Mouse (Mus musculus): ENCODE results near the gene Sdc4. TPM values are rescaled to one million over a fixed set of nuclear protein-coding genes. Genes with fewer than 3 reads are reported as not detected.
A peak's percentile ranks its signal among the peaks of the same experiment; 100 is the strongest.

The Sdc4 gene
- polyA plus RNA-seq, 1 experiment from 2014 or later: 120 TPM

DNA sequence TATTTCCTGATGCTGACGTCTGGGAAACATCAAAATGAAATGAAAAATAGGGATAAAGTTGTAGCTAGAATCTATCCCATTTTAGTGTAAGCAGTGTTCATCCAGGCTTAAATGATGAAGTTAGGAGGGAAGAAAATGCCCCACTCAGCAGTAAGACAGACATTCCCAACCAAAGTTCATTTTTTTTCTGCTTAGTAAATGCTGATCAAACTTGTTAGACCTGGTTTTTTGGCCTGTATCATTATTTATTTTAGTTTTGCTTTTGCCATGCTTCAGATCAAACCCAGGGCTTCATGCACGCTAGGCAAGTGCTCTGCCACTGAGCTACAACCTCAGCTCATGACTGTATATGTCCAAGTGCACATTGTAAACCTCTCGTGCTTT lies 2.4 kb upstream of the Sdc4 start:
- H3K4me1 ChIP-seq (replicated peaks): peaks cover 6% of the 10 kb centered on the region
- ATAC-seq: no peak
- H3K9me3 ChIP-seq: no peaks in the 10 kb centered on the region
- 76% methylated on average over 3 of the region's 3 CpGs for WGBS
- no peak overlapping the region for H3K4me2 ChIP-seq (replicated peaks)
- H3K36me3 ChIP-seq: no peaks in the 10 kb centered on the region
- no peak overlapping the region for H3K9ac ChIP-seq
- H3K27ac ChIP-seq: no peak overlapping the region
- no peak overlapping the region for H3K4me3 ChIP-seq (replicated peaks)
- no peaks in the 10 kb centered on the region for H3K27me3 ChIP-seq (replicated peaks)

DNA sequence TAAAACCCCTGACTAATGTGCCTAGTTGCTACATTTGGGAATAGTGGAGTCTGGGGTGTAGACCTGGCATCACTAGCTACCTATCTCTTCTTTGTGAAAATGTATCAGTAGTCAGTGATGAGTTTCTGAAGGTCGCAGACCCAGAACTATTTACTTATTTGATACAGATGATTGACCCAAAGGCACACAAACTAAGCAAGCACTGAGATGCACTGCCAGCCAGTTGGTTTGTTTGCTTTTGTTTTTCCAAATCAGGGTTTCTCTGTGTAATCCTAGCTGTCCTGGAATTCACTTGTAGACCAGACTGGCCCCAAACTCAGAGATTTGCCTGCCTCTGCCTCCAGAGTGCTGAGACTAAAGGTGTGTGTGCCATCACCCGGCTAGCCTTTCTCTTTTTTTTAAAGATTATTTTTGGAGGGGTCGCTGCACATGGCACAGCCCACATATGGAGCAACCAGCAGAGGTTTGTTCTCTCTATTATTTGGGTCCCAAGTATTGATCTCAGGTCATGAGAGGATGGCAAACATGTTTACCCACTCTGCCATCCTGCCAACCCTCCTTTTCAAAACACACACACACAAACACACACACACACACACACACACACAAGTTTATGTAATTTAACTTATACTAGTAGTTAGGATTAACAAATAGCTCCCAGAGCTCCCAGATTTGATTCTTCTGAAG lies 1.9 kb upstream of the Sdc4 start:
- ATAC-seq: no peak
- WGBS: 83% methylated on average over 3 of the region's 3 CpGs
- H3K36me3 ChIP-seq: no peaks in the 10 kb centered on the region

DNA sequence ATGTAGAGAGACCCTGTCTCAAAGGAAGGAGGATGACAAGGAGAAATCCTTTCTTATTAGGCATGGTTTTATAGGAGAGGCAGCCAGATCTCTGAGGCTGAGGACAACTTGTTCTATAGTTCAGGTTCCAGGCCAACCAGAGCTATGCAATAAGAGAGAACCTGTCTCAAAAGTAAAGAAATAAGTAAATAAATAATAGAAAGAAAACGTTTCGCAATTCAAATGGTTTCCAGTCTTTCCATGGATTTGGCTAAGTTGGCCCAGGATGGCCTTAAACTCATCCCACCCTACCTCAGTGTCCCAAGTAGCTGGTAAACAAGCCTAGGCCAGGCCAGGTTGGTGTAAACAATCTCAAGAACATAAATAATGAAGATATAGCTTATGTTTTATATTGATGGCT lies 1.0 kb upstream of the Sdc4 start:
- 64% methylated on average over 2 of the region's 2 CpGs for WGBS
- Histone ChIP-seq H3K4me1 (replicated peaks) (peaks cover 16% of the 10 kb centered on the region), H3K36me3 (no peaks in the 10 kb centered on the region), H3K4me2 (replicated peaks) (no peak overlapping the region), H3K4me3 (replicated peaks) (no peak overlapping the region), H3K9me3 (no peaks in the 10 kb centered on the region), H3K27ac (no peak overlapping the region), H3K9ac (no peak overlapping the region), H3K27me3 (replicated peaks) (no peaks in the 10 kb centered on the region)
- no peak for ATAC-seq

More for the DNA sequence above, 1.9 kb upstream of the Sdc4 start:
- peaks cover 10% of the 10 kb centered on the region for H3K4me1 ChIP-seq (replicated peaks)
- H3K4me3 ChIP-seq (replicated peaks): no peak overlapping the region
- no peaks in the 10 kb centered on the region for H3K9me3 ChIP-seq
- no peak overlapping the region for H3K9ac ChIP-seq
- no peak overlapping the region for H3K27ac ChIP-seq
- no peak overlapping the region for H3K4me2 ChIP-seq (replicated peaks)
- no peaks in the 10 kb centered on the region for H3K27me3 ChIP-seq (replicated peaks)

DNA sequence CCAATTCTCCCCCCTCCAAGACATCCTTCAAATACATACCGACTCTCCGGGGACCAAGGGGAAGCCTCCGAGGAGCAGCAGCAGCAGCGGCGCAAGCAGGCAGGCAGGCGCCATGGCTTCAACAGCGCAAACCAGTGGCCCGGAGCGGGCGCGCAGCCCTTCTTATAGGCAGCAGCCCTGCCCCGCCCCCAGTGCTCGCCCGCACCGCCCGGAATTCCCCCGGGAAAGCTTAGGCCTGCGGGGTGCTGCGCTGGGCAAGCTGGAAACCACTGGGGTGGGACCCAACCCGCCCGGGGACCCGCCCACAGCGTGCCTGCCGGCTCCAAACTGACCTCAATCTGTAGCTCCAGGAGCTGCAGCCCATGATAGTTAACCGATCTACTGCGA lies 643 bp downstream of the Sdc4 start:
- Histone ChIP-seq H3K9ac (peak overlapping the region; percentile 79), H3K27me3 (replicated peaks) (no peaks in the 10 kb centered on the region), H3K9me3 (no peaks in the 10 kb centered on the region), H3K4me1 (replicated peaks) (peaks cover 27% of the 10 kb centered on the region), H3K36me3 (no peaks in the 10 kb centered on the region), H3K4me2 (replicated peaks) (peak overlapping the region; percentile 83), H3K4me3 (replicated peaks) (peak overlapping the region; percentile 73), H3K27ac (peak overlapping the region; percentile 88)
- peak; percentile 94 for ATAC-seq
- under 1% methylated on average over 26 of the region's 26 CpGs for WGBS

DNA sequence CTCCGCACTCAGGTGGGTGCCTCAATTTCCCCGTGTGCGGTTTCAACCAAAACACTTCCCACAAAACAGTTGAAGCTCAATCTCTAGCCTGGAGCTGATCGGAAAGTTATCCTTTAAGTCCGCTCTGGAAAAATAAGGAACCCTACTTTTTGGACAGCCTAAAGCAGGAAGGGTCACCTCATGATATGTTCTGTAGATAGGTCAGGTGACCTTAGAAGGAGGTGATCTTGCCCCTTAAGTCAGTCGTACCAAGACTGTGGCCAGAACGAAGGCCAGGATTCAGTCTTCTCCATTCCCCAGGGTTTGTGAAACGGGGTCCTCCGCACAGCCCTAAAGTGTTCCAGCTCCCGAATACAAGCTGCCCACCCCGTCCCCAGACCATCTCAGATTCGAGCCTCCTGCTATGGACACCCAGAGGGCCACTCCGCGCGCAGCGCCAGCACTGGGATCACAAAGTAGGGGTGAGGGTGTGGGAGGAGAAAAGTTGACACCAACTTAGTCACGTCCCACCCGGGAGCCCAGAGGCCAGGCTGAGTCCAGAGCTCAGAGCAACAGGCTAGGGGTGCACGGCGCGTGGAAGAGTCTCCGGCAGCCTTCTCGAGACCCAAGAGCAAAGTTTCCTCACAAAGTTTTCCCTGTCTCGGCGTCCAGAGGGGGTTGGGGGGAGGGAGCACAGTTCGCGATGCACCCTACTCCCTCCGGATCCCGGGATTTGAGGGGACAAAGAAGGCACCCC lies 1.2 kb downstream of the Sdc4 start:
- no peaks in the 10 kb centered on the region for H3K27me3 ChIP-seq (replicated peaks)
- peak overlapping the region; percentile 88 for H3K27ac ChIP-seq
- H3K4me2 ChIP-seq (replicated peaks): peak overlapping the region; percentile 83
- H3K4me1 ChIP-seq (replicated peaks): peaks cover 27% of the 10 kb centered on the region
- 3% methylated on average over 29 of the region's 29 CpGs for WGBS
- peak overlapping the region; percentile 73 for H3K4me3 ChIP-seq (replicated peaks)
- H3K9ac ChIP-seq: peak overlapping the region; percentile 79
- peak; percentile 64 for ATAC-seq
- no peaks in the 10 kb centered on the region for H3K9me3 ChIP-seq
- no peaks in the 10 kb centered on the region for H3K36me3 ChIP-seq

DNA sequence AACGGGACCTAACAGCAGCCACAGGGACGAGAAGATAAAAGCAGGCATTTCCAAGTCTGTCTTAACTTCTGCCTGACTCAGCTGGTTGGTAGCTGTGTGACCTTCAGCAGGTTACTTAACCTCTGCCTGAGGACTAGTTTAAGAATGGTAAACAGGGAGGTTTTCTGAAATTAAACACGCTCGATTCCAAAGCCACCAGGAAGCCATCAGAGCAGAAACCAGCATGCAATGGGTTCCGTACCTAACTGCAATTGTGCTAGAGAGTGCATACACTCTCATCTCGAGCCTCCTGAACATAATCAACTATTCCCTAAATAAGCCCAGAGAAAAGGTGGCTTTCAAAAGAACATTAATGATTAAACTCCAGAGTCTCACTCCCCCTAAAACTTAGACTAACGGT lies 2.0 kb downstream of the Sdc4 start:
- peak overlapping the region; percentile 59; the same call in 1 of the 2 replicates for H3K27ac ChIP-seq
- H3K4me2 ChIP-seq (replicated peaks): peak overlapping the region; percentile 83
- ATAC-seq: no peak
- H3K27me3 ChIP-seq (replicated peaks): no peaks in the 10 kb centered on the region
- H3K9me3 ChIP-seq: no peaks in the 10 kb centered on the region
- 21% methylated on average over 7 of the region's 7 CpGs for WGBS
- H3K4me3 ChIP-seq (replicated peaks): peak overlapping the region; percentile 73
- H3K9ac ChIP-seq: peak overlapping the region; percentile 79
- H3K4me1 ChIP-seq (replicated peaks): peaks cover 31% of the 10 kb centered on the region
- no peaks in the 10 kb centered on the region for H3K36me3 ChIP-seq

DNA sequence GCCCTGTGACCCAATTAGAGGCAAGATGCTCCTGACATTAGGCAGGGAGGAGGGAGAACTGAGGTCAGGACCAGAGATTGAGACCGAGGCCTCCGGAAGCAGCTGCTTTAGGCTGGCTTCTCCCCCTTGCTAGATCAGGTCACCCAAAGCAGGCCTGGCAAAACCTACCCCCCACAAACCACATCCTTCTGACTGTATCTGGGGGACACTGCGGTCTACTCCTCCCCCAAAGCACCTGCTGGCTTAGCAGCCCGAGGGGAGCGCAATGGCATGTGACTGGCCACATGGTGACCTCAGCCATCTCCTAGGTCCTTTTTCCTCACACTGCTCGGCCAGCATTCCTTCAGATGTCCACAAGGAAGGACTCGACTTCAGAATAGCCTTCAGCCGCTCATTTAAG lies 2.5 kb downstream of the Sdc4 start:
- Histone ChIP-seq H3K9me3 (no peaks in the 10 kb centered on the region), H3K4me1 (replicated peaks) (peaks cover 37% of the 10 kb centered on the region), H3K27me3 (replicated peaks) (no peaks in the 10 kb centered on the region), H3K9ac (peak overlapping the region; percentile 79), H3K4me3 (replicated peaks) (peak overlapping the region; percentile 73), H3K4me2 (replicated peaks) (peak overlapping the region; percentile 83), H3K27ac (peak overlapping the region; percentile 59), H3K36me3 (no peaks in the 10 kb centered on the region)
- no peak for ATAC-seq
- WGBS: 30% methylated on average over 8 of the region's 8 CpGs

DNA sequence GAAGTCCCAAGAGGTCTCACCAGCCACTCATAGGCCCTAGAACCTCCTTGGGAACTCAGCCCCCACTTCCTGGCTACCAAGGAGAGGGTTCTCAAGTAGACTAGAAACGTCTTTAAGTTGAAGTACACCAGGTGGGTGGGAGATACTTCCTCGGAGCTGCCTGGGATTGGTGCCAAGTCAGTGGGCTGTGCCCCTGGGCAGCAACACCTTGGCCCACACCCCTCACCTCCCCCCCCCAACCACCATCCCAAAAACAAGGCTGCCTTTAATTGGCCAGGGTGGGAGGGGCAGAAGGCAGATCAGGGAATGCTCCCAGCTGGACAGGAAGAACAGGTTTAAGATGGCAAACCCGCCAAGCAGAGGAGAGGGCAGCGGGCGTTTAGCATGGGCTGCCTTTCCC lies 3.4 kb downstream of the Sdc4 start:
- H3K4me3 ChIP-seq (replicated peaks): peak overlapping the region; percentile 73
- no peak overlapping the region for H3K9ac ChIP-seq
- peak overlapping the region; percentile 83 for H3K4me2 ChIP-seq (replicated peaks)
- peaks cover 44% of the 10 kb centered on the region for H3K4me1 ChIP-seq (replicated peaks)
- ATAC-seq: no peak
- H3K36me3 ChIP-seq: no peaks in the 10 kb centered on the region
- H3K27ac ChIP-seq: peak overlapping the region; percentile 59
- no peaks in the 10 kb centered on the region for H3K27me3 ChIP-seq (replicated peaks)
- 54% methylated on average over 5 of the region's 5 CpGs for WGBS
- H3K9me3 ChIP-seq: no peaks in the 10 kb centered on the region

DNA sequence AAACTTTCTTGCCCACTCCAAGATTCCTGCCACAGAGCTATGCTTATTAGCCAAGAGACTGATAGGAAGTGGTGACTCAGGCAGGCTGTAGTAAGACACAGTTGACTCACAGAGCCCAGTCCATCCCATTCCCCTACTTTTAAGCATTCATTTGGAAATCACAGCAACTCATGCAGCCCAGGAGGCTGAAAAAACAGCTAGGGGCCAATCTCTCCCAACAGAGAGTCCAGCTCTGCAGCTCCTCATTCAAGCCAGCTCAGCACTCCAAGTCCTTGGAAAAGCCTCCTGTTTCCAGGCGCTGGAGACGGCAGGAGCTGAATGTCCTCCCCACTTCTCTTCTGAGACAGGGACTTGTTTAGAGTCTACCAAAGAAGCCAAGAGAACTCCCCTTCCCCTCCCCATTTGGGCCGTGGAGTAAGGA lies 4.7 kb downstream of the Sdc4 start:
- Histone ChIP-seq H3K4me2 (replicated peaks) (peak overlapping the region; percentile 83), H3K4me1 (replicated peaks) (peaks cover 56% of the 10 kb centered on the region), H3K9me3 (no peaks in the 10 kb centered on the region), H3K9ac (no peak overlapping the region), H3K27ac (peak overlapping the region; percentile 93), H3K27me3 (replicated peaks) (no peaks in the 10 kb centered on the region), H3K4me3 (replicated peaks) (peak overlapping the region; percentile 3; the same call in 1 of the 2 replicates), H3K36me3 (no peaks in the 10 kb centered on the region)
- WGBS: 46% methylated on average over 3 of the region's 3 CpGs
- no peak for ATAC-seq

DNA sequence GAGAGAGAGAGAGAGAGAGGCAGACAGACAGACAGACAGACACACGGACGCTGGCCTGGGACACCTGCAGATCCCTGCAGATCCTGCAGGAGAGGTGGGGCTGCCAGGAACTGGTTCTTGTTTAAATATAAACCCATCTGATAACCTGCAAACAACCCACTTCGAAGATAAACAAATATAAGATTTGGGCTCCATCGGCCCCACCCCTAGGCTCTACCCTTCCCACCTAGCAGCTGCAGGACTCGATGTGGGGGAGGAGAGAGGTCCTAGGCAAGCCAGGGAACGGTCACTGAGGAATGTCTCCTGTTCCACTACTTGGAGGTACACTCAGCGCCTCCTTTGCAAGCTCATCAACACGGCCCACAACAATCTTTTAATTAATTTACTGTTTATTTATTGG lies 5.4 kb downstream of the Sdc4 start:
- Histone ChIP-seq H3K9ac (no peak overlapping the region), H3K4me3 (replicated peaks) (peak overlapping the region; percentile 10; the same call in 1 of the 2 replicates), H3K4me1 (replicated peaks) (peaks cover 62% of the 10 kb centered on the region), H3K9me3 (no peaks in the 10 kb centered on the region), H3K27me3 (replicated peaks) (no peaks in the 10 kb centered on the region), H3K36me3 (no peaks in the 10 kb centered on the region), H3K4me2 (replicated peaks) (peak overlapping the region; percentile 83), H3K27ac (peak overlapping the region; percentile 93; the same call in 1 of the 2 replicates)
- ATAC-seq: peak; percentile 39
- 43% methylated on average over 8 of the region's 8 CpGs for WGBS

DNA sequence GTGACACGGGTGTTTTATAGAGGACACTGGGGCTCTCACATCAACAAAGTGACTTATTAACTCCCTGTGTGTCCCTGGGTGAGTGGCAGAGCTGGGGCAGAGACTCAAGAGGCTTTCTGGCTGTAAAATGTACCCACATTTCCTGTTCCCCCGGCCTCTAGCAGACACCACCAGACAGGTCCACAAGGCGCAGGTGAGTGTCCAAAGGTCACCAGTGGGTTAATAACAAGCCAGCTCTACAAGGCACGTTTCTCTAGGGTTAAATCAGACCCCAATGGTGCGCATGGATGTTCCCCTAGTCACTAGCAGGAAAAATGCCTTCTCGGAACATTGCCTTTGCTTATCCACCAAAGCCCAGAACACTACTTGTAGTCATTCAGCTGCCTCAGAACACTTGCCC lies 6.0 kb downstream of the Sdc4 start:
- H3K9me3 ChIP-seq: no peaks in the 10 kb centered on the region
- no peaks in the 10 kb centered on the region for H3K27me3 ChIP-seq (replicated peaks)
- WGBS: 41% methylated on average over 6 of the region's 6 CpGs
- peak; percentile 70 for ATAC-seq
- H3K27ac ChIP-seq: peak overlapping the region; percentile 93
- H3K4me3 ChIP-seq (replicated peaks): peak overlapping the region; percentile 10; the same call in 1 of the 2 replicates
- peak overlapping the region; percentile 83 for H3K4me2 ChIP-seq (replicated peaks)
- peaks cover 65% of the 10 kb centered on the region for H3K4me1 ChIP-seq (replicated peaks)
- no peaks in the 10 kb centered on the region for H3K36me3 ChIP-seq
- H3K9ac ChIP-seq: no peak overlapping the region

DNA sequence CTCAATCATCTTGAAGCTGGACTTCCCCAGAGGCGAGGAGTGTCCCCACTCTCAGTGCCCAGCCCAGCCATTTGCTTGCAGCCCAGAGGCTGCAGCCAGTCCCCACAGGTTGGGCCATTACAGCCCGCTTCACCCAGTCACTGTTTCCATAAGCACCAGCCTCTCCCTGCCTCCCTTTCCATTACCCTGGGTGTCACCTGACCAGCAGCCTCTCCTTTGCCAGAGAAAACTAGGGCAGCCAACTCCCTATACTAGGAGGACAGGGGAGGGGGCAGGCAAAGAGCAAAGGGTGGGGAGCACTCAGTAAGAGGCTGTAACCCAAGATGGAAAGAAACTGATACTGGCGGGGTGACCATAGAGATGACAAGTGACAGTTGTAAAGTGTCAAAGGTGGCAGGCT lies 6.7 kb downstream of the Sdc4 start:
- ATAC-seq: peak; percentile 61
- peaks cover 70% of the 10 kb centered on the region for H3K4me1 ChIP-seq (replicated peaks)
- H3K9me3 ChIP-seq: no peaks in the 10 kb centered on the region
- peak overlapping the region; percentile 83 for H3K4me2 ChIP-seq (replicated peaks)
- peak overlapping the region; percentile 93 for H3K27ac ChIP-seq
- WGBS: 50% methylated on average over 3 of the region's 3 CpGs
- no peaks in the 10 kb centered on the region for H3K36me3 ChIP-seq
- peak overlapping the region; percentile 35 for H3K9ac ChIP-seq
- peak overlapping the region; percentile 15 for H3K4me3 ChIP-seq (replicated peaks)
- H3K27me3 ChIP-seq (replicated peaks): no peaks in the 10 kb centered on the region

Measured in intestine, embryonic 15.5 days (tissue).